Mouse (Mus musculus) small intestine, adult 2 months (tissue): ENCODE measurements around the gene Ephx1. TPM values are rescaled to one million over a fixed set of nuclear protein-coding genes. Genes with fewer than 3 reads are reported as not detected.

ENCODE experiments used
- H3K27ac ChIP-seq: fragments of 200-500 bp; 2 replicates; pipeline ENCODE4 v1.5.1; 2012; ENCODE audit warnings: low read depth, low read length, control low read depth, inconsistent platforms; ENCODE audit not compliant: insufficient read depth
- H3K27me3 ChIP-seq: fragments of 200-500 bp; 2 replicates; pipeline ENCODE4 v1.6.1; 2012; ENCODE audit warnings: mild to moderate bottlenecking, moderate library complexity, low read length, inconsistent platforms; ENCODE audit not compliant: control insufficient read depth, insufficient read depth
- H3K36me3 ChIP-seq: fragments of 200-500 bp; 2 replicates; pipeline ENCODE4 v1.6.1; 2012; ENCODE audit warnings: mild to moderate bottlenecking, low read length, control low read depth, inconsistent platforms; ENCODE audit not compliant: control insufficient read depth, insufficient read depth
- H3K4me1 ChIP-seq: fragments of 200-500 bp; 2 replicates; pipeline ENCODE4 v1.6.1; 2012; ENCODE audit warnings: low read length, inconsistent platforms, mixed read lengths; ENCODE audit not compliant: control insufficient read depth, insufficient read depth, insufficient read length
- H3K4me3 ChIP-seq: fragments of 200-500 bp; 2 replicates; pipeline ENCODE4 v1.5.1; 2012; ENCODE audit warnings: low read depth, mild to moderate bottlenecking, control low read depth, inconsistent platforms, low read length, moderate library complexity
- CTCF ChIP-seq: fragments of 200-500 bp; IDR thresholded peaks from 2 replicates; pipeline ENCODE4 v1.5.1; 2012; ENCODE audit warnings: low read depth, mild to moderate bottlenecking, control low read depth, inconsistent platforms, low read length, moderate library complexity, mixed read lengths; ENCODE audit not compliant: insufficient replicate concordance, insufficient read length; ENCODE audit errors: extremely low read depth
- POLR2A ChIP-seq: fragments of 200-500 bp; IDR thresholded peaks from 2 replicates; pipeline ENCODE4 v1.6.1; 2012; ENCODE audit warnings: low read depth, mild to moderate bottlenecking, control low read depth, inconsistent platforms, low read length, moderate library complexity
- WGBS: fragments of 180-500 bp; shearing (Covaris S2); methylation state at CpG from one replicate; pipeline ENCODE4 v1.1.7; 2018; 5-methylcytosine and 5-hydroxymethylcytosine counted together
- polyA plus RNA-seq: library from polyadenylated mRNA; depleted of rRNA; stranded (reverse); fragments of >200 nt; gene quantifications from 2 replicates; pipeline ENCODE4 v1.2.3, GENCODE M21; 2012

Gene Ephx1
- polyA plus RNA-seq, 1 experiment: 10.0 TPM

DNA sequence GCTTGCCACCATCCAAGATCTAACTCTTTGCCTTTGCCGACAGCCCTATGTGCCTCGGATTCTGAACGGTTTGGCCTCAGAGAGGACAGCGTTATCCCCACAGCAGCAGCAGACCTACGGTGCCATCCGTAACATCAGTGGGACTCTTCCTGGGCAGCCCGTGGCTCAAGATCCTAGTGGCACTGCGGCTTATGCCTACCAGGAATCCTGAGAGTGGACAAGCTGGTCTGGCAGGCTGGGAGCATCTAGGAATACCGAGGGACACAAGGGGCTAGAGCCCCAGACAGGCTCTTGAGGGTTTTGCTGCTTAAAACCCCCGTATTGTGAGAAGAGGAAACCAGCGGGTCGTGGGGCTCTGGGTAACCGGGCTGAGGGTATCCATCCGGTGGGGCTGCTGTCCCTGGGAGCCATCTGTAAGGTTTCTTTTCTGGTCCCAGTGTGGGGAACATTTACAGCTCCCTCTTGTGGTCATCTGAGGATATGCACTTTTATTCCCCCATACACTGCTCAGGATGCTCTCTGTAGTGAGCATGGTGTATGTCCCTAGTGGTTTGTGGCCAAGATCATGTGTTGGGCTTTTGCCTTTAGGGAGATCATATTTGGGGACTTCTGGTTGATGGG lies 46.5 kb downstream of the Ephx1 start:
- no peak overlapping the region for H3K27ac ChIP-seq
- peaks cover 19% of the 10 kb centered on the region for H3K36me3 ChIP-seq
- H3K27me3 ChIP-seq: no peaks in the 10 kb centered on the region
- peak; percentile 75; the same call in 1 of the 2 replicates for TF ChIP-seq CTCF
- TF ChIP-seq POLR2A: no peak
- WGBS: 66% methylated on average over 14 of the region's 14 CpGs
- no peaks in the 10 kb centered on the region for H3K4me1 ChIP-seq
- H3K4me3 ChIP-seq: no peak overlapping the region

DNA sequence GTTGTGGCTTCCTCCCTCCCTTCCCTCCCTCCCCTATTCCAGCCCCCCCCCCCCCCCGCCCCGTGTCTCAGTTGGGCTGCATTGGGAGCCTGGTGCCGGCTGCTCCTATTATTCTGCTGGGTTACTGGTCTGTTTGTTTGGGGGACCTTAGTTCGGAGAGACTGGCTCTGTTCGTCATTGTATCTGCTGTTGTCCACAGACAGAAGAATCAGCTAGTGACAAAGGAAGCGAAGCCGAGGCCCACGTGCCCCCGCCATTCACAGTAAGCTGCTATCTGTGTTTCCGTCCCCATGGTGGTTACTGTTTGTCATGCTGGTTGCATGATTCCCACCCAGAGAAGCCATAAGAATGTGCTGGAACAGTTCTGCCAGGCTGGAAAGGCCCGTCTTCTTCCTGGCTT lies 47.8 kb downstream of the Ephx1 start:
- 91% methylated on average over 11 of the region's 11 CpGs for WGBS
- no peak overlapping the region for H3K27ac ChIP-seq
- no peaks in the 10 kb centered on the region for H3K27me3 ChIP-seq
- TF ChIP-seq POLR2A (no peak), CTCF (no peak)
- H3K4me1 ChIP-seq: no peaks in the 10 kb centered on the region
- H3K36me3 ChIP-seq: peaks cover 28% of the 10 kb centered on the region
- no peak overlapping the region for H3K4me3 ChIP-seq

DNA sequence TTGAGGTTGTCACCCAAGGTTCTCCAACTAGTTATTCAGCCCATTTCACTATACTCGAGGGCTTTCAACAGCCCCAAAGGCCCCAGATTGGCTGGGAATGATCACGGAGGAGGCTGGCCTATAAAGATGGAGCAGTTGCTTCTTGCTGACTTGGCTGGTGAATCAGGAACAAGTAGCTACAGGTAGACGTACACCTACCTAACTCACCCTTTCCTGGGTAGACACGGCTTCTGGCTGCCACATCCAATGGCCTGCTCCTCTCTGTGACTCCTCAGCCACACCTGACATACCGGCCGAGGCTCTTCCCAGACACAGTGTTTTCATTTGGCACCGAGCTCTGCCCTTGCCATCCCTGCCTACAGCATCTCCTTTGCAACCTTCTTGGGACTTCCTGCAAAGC lies 53.4 kb downstream of the Ephx1 start:
- Histone ChIP-seq H3K4me3 (no peak overlapping the region), H3K36me3 (peaks cover 55% of the 10 kb centered on the region), H3K4me1 (no peaks in the 10 kb centered on the region), H3K27ac (no peak overlapping the region), H3K27me3 (no peaks in the 10 kb centered on the region)
- 84% methylated on average over 7 of the region's 7 CpGs for WGBS
- TF ChIP-seq POLR2A (no peak), CTCF (no peak)

DNA sequence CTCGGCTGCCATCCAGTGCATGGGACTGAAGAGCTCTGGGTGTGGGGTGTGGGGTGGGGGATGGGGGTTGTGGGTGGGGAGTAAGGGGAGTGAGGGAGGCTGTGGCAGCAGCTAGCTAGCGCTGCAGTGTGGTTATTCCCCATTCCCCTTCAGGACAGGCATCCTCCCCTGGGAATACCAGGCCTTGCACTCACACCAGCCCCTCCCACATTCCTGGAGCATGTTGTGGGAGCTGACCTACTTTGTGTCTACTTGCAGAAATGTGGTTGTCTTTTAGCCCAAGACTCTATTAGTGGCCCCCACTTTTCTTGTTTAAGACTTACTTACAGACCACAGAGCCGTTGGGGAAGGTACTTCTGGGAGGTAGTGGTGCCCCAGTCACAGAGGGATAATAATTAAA lies 54.2 kb downstream of the Ephx1 start:
- H3K4me1 ChIP-seq: no peaks in the 10 kb centered on the region
- H3K27me3 ChIP-seq: no peaks in the 10 kb centered on the region
- no peak overlapping the region for H3K27ac ChIP-seq
- WGBS: 74% methylated on average over 3 of the region's 3 CpGs
- TF ChIP-seq CTCF (no peak), POLR2A (no peak)
- no peak overlapping the region for H3K4me3 ChIP-seq
- peaks cover 57% of the 10 kb centered on the region for H3K36me3 ChIP-seq

DNA sequence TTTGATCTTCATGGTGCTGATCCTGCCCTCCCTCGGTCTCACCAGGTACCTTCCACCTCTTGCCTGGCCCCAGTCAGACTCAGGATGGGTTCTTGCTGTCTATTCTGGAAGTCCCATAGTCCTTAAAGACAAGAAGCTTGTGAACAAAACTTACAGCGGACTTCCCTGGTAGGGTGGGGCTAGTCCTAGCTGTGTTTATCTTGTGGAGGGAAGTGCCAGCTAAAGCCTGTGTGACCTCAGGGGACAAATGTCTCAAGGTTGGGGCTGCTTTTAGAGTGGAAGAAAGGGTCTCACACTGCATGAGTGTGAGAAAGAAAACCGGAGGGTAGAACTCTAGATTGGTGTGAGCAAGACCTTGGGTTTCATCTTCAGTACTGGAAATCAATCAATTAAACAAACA lies 54.9 kb downstream of the Ephx1 start:
- 85% methylated on average over 3 of the region's 3 CpGs for WGBS
- no peaks in the 10 kb centered on the region for H3K27me3 ChIP-seq

DNA sequence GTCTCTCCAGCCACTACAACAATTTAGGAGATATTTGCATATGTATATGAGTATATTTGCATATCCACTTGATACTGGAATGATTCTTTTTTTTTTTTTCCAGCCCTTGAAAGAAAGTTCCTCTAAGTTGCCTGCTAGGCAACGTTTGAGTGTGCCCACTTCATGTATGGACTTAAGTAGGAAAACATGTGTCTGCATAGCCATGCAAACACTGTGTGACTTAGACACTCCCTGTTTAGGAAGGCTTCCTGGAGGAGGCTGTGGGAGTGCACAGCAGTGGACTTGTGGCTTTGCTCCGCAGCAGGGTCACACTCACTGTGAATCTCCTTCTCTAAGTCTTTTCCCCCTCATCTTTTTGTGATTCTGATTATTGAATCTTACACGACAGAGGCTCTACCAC lies 61.9 kb downstream of the Ephx1 start:
- H3K4me1 ChIP-seq: no peaks in the 10 kb centered on the region
- WGBS: 78% methylated on average over 3 of the region's 3 CpGs
- TF ChIP-seq CTCF (no peak), POLR2A (no peak)
- no peak overlapping the region for H3K27ac ChIP-seq
- H3K4me3 ChIP-seq: no peak overlapping the region
- H3K36me3 ChIP-seq: peaks cover 50% of the 10 kb centered on the region
- H3K27me3 ChIP-seq: no peaks in the 10 kb centered on the region

More for the DNA sequence above, 54.9 kb downstream of the Ephx1 start:
- Histone ChIP-seq H3K4me1 (no peaks in the 10 kb centered on the region), H3K4me3 (no peak overlapping the region), H3K36me3 (peaks cover 60% of the 10 kb centered on the region), H3K27ac (no peak overlapping the region)
- no peak for TF ChIP-seq POLR2A

DNA sequence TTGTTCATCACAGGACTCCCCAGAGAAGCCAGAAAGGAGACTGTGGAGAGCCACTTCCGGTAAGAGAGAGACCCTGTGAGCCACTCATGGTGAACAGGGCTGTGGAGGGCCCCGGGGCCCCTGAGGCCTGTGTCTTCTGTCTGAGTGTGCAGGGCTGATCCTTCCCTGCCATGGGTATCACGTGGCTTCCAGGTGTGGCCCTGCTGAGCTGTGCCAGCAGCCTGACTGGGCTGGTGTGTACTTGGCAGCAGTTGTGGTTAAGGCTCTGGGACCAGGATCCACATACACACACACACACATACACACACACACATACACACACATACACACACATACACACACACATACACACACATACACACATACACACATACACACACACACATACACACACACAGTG lies 62.7 kb downstream of the Ephx1 start:
- H3K4me3 ChIP-seq: no peak overlapping the region
- H3K36me3 ChIP-seq: peaks cover 47% of the 10 kb centered on the region
- no peaks in the 10 kb centered on the region for H3K27me3 ChIP-seq
- TF ChIP-seq POLR2A (no peak), CTCF (no peak)
- H3K27ac ChIP-seq: no peak overlapping the region
- H3K4me1 ChIP-seq: no peaks in the 10 kb centered on the region
- WGBS: 59% methylated on average over 3 of the region's 3 CpGs
